Mouse (Mus musculus) neural tube, embryonic 14.5 days (tissue): Measurements from ENCODE around the gene Fam167b. TPM values are rescaled to one million over a fixed set of nuclear protein-coding genes. Genes with fewer than 3 reads are reported as not detected.

Source experiments
- ATAC-seq: fragments of 200-750 bp; cut with Nextera tagmentation; 2 replicates; pipeline ENCODE4 v1.8.0; 2017; ENCODE audit warnings: low read depth, mild to moderate bottlenecking, moderate TSS enrichment, moderate library complexity
- H3K27ac ChIP-seq: fragments of 300-500 bp; sonication (generic); 2 replicates; pipeline ENCODE4 v1.5.1; 2014; ENCODE audit warnings: low read depth, mild to moderate bottlenecking, control low read depth, low read length, moderate library complexity, mixed read lengths
- H3K27me3 ChIP-seq: fragments of 300-500 bp; sonication (generic); 2 replicates; pipeline ENCODE4 v1.6.1; 2014; ENCODE audit warnings: low read length; ENCODE audit not compliant: control insufficient read depth, insufficient read depth
- H3K36me3 ChIP-seq: fragments of 300-500 bp; sonication (generic); 2 replicates; pipeline ENCODE4 v1.6.1; 2014; ENCODE audit warnings: low read length, mixed read lengths; ENCODE audit not compliant: control insufficient read depth, insufficient read depth
- H3K4me1 ChIP-seq: fragments of 300-500 bp; sonication (generic); 2 replicates; pipeline ENCODE4 v1.6.1; 2014; ENCODE audit warnings: low read length; ENCODE audit not compliant: control insufficient read depth, insufficient read depth
- H3K4me2 ChIP-seq: fragments of 300-500 bp; sonication (generic); 2 replicates; pipeline ENCODE4 v1.6.1; 2014; ENCODE audit warnings: mild to moderate bottlenecking, low read depth, low read length, control low read depth
- H3K4me3 ChIP-seq: fragments of 300-500 bp; sonication (generic); 2 replicates; pipeline ENCODE4 v1.5.1; 2014; ENCODE audit warnings: low read depth, low read length, control low read depth, mixed read lengths
- H3K9ac ChIP-seq: fragments of 300-500 bp; sonication (generic); replicated peaks from 2 replicates; pipeline ENCODE4 v1.6.1; 2014; ENCODE audit warnings: low read depth, mild to moderate bottlenecking, control low read depth, low read length, mixed read lengths
- H3K9me3 ChIP-seq: fragments of 300-500 bp; sonication (generic); 2 replicates; pipeline ENCODE4 v1.6.1; 2016; ENCODE audit warnings: low read length; ENCODE audit not compliant: control insufficient read depth
- WGBS: fragments of 180-500 bp; shearing (Covaris S2); extraction: QIAGEN DNeasy Blood & Tissue Kit; methylation state at CpG from one replicate; pipeline ENCODE4 v1.1.7; 2014; 5-methylcytosine and 5-hydroxymethylcytosine counted together
- polyA plus RNA-seq: library from polyadenylated mRNA; unstranded; fragments of >200 nt; fragmentation: Nextera tagmentation; extraction: Ambion mirVana; gene quantifications from 2 replicates; pipeline ENCODE4 v1.2.1, GENCODE M21; 2014

Fam167b gene
- polyA plus RNA-seq, 1 experiment from 2014 or later: not detected

DNA sequence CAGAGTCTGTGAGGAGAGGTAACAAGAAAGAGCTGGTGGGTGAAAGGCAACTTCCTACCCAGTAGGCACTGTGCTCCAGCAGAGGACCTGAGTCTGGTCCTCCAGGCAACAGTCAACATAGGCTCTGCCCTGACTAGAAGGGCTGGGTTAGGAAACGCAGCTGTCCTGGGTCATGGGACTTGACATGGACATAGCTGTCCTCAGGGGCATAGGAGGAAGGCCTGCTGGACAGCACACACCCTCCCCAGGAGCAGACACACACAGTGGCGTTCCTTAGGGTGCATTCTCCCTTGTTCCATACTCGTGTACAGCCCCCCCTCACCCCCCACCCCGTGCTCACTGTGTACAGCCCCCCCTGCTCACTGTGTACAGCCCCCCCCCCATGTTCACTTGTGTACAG lies 32.1 kb upstream of the Fam167b start:
- Histone ChIP-seq H3K4me2 (no peak overlapping the region), H3K9ac (no peak overlapping the region), H3K4me3 (no peak overlapping the region), H3K36me3 (peaks cover 12% of the 10 kb centered on the region), H3K9me3 (no peaks in the 10 kb centered on the region), H3K27me3 (no peaks in the 10 kb centered on the region), H3K27ac (no peak overlapping the region), H3K4me1 (no peaks in the 10 kb centered on the region)
- 75% methylated on average over 4 of the region's 4 CpGs for WGBS
- ATAC-seq: no peak

DNA sequence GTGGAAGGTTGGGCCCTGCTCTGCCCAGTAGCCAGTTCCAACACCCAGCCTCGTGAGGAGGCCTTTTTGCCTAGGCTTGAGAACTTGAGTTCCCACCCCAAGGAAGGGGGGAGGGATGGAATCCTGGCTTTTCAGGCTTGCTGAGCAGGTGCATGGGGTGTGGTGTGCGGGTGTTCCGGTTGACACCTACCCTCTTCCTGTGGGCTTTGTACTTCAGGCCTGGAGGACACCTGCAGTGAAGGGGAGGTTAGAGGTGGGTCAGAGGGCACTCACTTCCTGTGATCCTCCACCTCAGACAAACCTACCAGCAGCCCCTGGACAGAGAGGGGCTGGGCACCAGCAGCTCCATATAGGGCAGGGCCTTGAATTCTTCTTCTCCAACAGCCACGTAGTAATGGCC lies 31.7 kb upstream of the Fam167b start:
- Histone ChIP-seq H3K9ac (no peak overlapping the region), H3K4me2 (no peak overlapping the region), H3K4me3 (no peak overlapping the region), H3K27me3 (no peaks in the 10 kb centered on the region), H3K9me3 (no peaks in the 10 kb centered on the region), H3K27ac (no peak overlapping the region), H3K4me1 (no peaks in the 10 kb centered on the region), H3K36me3 (peaks cover 15% of the 10 kb centered on the region)
- 84% methylated on average over 4 of the region's 4 CpGs for WGBS
- no peak for ATAC-seq

DNA sequence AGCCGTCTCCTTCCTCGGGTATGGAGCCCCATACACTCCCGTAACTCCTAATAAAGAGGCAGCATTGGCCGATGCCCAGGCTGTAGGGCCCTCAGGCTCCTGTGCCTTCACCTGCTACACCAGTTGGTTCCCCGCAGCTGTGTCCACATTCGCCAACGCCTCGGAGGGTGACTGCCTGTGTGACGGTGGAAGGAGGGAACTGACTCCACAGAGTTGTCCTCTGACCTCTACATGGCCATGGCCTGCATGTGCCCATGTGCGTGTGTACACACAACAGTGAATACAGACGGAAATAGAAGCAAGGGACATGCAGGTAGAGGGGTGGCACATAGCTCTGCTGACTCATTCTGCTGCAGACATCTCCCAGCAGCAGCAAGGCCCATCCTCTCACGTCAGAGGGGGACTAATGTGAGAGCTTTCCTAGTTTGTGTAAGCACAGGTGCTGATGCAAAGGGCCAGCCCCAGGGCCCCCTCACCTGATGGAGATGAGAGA lies 30.8 kb upstream of the Fam167b start:
- no peak overlapping the region for H3K27ac ChIP-seq
- no peaks in the 10 kb centered on the region for H3K9me3 ChIP-seq
- ATAC-seq: no peak
- no peaks in the 10 kb centered on the region for H3K4me1 ChIP-seq
- no peaks in the 10 kb centered on the region for H3K27me3 ChIP-seq
- peaks cover 15% of the 10 kb centered on the region for H3K36me3 ChIP-seq
- no peak overlapping the region for H3K4me2 ChIP-seq
- no peak overlapping the region for H3K4me3 ChIP-seq
- H3K9ac ChIP-seq: no peak overlapping the region
- WGBS: 86% methylated on average over 12 of the region's 12 CpGs

GRCm38 (mm10) chr4:129608426-129609025 lies 30.2 kb upstream of the Fam167b start:
- H3K4me2 ChIP-seq: no peak overlapping the region
- H3K9ac ChIP-seq: 0 out of 2 replicates have a peak overlapping the region, but pooled peaks have one; percentile 16
- H3K27ac ChIP-seq: 0 out of 2 replicates have a peak overlapping the region, but pooled peaks have one; percentile 39
- no peaks in the 10 kb centered on the region for H3K4me1 ChIP-seq
- H3K36me3 ChIP-seq: peaks cover 20% of the 10 kb centered on the region
- ATAC-seq: peak; percentile 83
- H3K27me3 ChIP-seq: no peaks in the 10 kb centered on the region
- H3K9me3 ChIP-seq: no peaks in the 10 kb centered on the region
- no peak overlapping the region for H3K4me3 ChIP-seq
- 38% methylated on average over 7 of the region's 7 CpGs for WGBS

- Histone ChIP-seq H3K4me2 (peak within 1 kb of the TSS; percentile 86), H3K4me3 (peak within 1 kb of the TSS; percentile 99), H3K4me1 (peaks cover 21% of the 10 kb centered on the region), H3K27me3 (no peaks in the 10 kb centered on the region), H3K27ac (peak within 1 kb of the TSS; percentile 40), H3K9me3 (no peaks in the 10 kb centered on the region), H3K36me3 (peaks cover 20% of the 10 kb centered on the region; the same call in 1 of the 2 replicates), H3K9ac (peak within 1 kb of the TSS; percentile 88)
- ATAC-seq: peak; percentile 89
- under 1% methylated on average over 73 of the region's 74 CpGs for WGBS
Measured at GRCm38 (mm10) chr4:129600233-129601158, 22.1 kb upstream of the Fam167b start, which contains the start of the genes Eif3i and Tmem234. Gene Eif3i (minus strand): TSS chr4:129600648. Gene Tmem234 (plus strand): TSS chr4:129600668.

DNA sequence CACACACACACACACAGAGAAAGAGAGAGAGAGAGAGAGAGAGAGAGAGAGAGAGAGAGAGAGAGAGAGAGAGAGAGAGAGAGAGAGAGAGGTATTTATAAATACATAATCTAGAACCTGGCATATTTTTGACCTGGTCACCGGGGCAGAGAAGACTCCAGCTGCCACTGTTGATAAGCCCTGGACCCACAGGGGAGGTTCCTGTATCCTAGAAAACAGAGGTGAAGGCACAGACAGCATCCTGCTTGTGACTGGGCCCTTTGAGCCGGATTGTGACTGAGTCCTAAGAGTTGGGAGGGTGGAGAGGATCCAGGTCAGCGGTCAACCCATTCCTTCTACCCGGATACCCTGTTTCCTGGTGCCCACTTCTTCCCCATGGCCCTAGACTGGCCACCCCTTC lies 10.5 kb upstream of the Fam167b start:
- no peak for ATAC-seq
- Histone ChIP-seq H3K9me3 (no peaks in the 10 kb centered on the region), H3K27ac (no peak overlapping the region), H3K4me2 (no peak overlapping the region), H3K9ac (no peak overlapping the region), H3K27me3 (no peaks in the 10 kb centered on the region), H3K36me3 (peaks cover 27% of the 10 kb centered on the region), H3K4me1 (no peaks in the 10 kb centered on the region), H3K4me3 (no peak overlapping the region)
- 72% methylated on average over 4 of the region's 4 CpGs for WGBS

DNA sequence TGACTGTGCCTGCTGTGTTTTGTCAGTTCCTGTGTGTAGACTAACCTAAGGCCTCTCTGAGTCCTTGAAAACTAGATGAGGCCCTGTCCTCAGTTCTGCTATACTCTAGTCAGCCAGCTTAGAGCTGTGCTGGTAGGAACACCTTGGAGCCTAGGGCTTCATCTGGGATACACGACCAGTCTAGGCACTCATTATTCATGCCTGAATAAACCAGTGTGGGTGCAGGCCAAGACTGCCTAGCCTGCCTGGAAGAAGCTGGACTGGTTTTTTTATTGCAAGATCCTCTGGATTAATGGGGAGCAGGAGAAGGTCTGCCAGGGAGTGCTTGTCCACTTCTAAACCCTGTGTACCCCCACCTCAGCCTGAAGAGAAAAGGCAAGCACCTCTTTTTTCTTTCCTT lies 8.6 kb upstream of the Fam167b start:
- H3K27ac ChIP-seq: no peak overlapping the region
- H3K4me2 ChIP-seq: no peak overlapping the region
- no peak overlapping the region for H3K4me3 ChIP-seq
- no peaks in the 10 kb centered on the region for H3K4me1 ChIP-seq
- WGBS: 36% methylated on average over 1 of the region's 1 CpGs
- ATAC-seq: no peak
- H3K27me3 ChIP-seq: no peaks in the 10 kb centered on the region
- no peaks in the 10 kb centered on the region for H3K9me3 ChIP-seq
- no peak overlapping the region for H3K9ac ChIP-seq
- H3K36me3 ChIP-seq: peaks cover 18% of the 10 kb centered on the region; the same call in 1 of the 2 replicates

DNA sequence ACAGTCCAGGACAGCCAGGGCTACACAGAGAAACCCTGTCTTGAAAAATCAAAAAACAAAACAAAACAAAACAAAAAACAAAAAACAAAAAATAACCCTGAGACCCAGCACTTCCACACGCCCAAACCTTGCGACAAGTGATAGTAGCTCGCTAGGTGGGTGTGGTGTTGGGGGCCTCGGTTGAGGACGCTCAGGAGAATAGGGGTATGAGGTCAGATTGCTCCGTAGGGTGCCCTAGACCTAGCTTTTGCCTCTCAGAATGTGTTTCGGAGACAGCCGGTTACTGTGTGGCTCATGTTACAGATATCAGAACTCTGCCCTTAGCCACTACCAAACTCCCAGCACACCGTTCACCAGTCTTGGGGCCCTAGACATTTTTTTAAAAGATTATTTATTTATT lies 7.4 kb upstream of the Fam167b start:
- 76% methylated on average over 9 of the region's 9 CpGs for WGBS
- no peak for ATAC-seq
- Histone ChIP-seq H3K4me2 (no peak overlapping the region), H3K4me3 (no peak overlapping the region), H3K27ac (no peak overlapping the region), H3K27me3 (no peaks in the 10 kb centered on the region), H3K4me1 (no peaks in the 10 kb centered on the region), H3K36me3 (peaks cover 6% of the 10 kb centered on the region; the same call in 1 of the 2 replicates), H3K9ac (no peak overlapping the region), H3K9me3 (no peaks in the 10 kb centered on the region)
